Mouse (Mus musculus) layer of hippocampus, adult 2 months (tissue): Measurements from ENCODE around the gene Scrg1. TPM values are rescaled to one million over a fixed set of nuclear protein-coding genes. Genes with fewer than 3 reads are reported as not detected.

ENCODE experiments used
- DNase-seq, 2 experiments: peaks; one replicate each; pipeline ENCODE4 v3.0.0; 2022; ENCODE audit warnings: low spot score in 2 of 2
- H3K27ac ChIP-seq: fragments of 200-600 bp; 2 replicates; pipeline ENCODE4 v1.8.1; 2022
- H3K4me3 ChIP-seq: fragments of 200-600 bp; 2 replicates; pipeline ENCODE4 v1.8.1; 2022; ENCODE audit warnings: mild to moderate bottlenecking
- CTCF ChIP-seq: fragments of 200-600 bp; conservative IDR thresholded peaks from 2 replicates; pipeline ENCODE4 v1.8.1; 2022; ENCODE audit warnings: antibody characterized with exemption, mild to moderate bottlenecking, moderate library complexity
- total RNA-seq, 2 experiments: library from RNA; stranded (reverse); gene quantifications; 2 replicates each; pipeline ENCODE4 v1.2.3; 2021

The Scrg1 gene
- total RNA-seq, 2 experiments from 2014 or later: 59.4 to 60.9 TPM

DNA sequence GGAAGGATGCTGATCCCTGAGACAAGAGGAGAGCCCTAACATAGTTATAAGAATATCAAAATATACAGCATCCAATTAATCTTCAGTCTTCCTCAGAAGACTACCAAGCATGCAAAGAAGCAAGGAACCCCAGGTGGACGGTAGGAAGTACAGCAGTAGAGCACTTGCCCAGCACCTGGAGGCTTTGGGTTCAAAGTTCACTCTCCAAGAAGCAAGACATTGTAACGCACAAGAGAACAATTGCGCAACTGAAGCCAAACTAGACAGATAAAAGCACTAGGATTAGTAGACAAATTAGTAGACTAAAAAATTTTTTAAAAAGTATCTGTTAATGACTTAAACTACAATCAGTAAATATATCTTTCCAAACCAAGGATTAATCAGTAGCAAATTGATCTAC, 8.0 kb downstream of the Scrg1 start:
- no peak for TF ChIP-seq CTCF
- H3K27ac ChIP-seq: no peak overlapping the region
- no peak for DNase-seq

DNA sequence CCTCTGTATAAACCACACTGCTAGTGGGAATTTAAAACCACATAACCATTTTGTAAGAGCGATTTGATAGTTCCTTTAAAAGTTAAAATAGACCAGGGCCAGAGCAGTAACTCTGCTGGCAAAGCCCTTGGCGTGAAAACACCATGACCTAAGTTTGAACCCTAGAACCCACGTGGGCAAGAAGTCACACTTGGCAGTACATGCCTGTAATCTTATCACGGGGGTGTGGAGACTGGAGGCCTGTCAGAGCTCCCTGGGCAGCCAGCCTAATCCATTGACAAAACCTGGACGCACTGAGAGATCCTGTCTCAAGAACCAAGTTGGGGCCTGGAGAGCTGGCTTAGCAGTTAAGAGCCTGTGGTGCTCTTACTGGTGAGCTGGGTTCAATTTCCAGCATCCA, 12.9 kb downstream of the Scrg1 start:
- Histone ChIP-seq H3K4me3 (no peak overlapping the region), H3K27ac (no peak overlapping the region)
- DNase-seq: no peak
- no peak for TF ChIP-seq CTCF

More for the DNA sequence above, 8.0 kb downstream of the Scrg1 start:
- H3K4me3 ChIP-seq: no peak overlapping the region

DNA sequence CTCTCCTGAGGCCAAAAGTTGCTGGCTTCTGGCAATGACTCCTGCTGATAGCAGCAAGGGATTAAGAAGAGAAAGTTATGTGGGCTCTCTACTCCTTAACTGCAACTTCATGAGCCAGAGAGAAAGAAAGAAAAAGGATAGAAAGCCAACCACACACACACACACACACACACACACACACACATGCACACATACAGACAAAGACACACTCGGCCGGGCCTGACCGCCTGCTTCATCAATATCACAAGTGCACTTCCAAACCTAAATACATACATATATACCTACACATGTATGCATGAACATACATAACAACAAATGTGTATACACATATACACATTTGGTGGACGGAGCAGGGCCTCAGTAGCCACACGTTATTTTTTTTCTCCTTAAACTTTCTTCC, 15.1 kb downstream of the Scrg1 start:
- no peak for TF ChIP-seq CTCF
- no peak overlapping the region for H3K4me3 ChIP-seq
- no peak for DNase-seq
- H3K27ac ChIP-seq: no peak overlapping the region

DNA sequence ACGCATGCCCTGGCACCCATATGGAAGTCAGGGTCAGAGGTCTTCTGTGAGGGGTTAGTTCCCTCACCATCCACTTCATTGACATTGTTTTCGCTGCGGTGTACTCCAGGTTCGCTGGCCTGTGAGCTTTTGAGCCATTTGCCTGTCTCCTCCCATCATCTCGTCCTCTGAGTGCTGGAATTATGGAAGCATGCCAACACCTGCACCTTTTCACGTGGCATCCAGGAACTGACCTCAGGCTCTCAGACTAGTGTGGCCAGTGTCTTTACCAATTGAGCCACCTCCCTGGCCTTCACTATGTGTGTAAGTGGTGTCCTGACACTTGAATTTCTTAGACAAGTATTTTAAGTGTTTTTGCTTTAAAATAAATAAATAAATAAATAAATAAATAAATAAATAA, 18.0 kb downstream of the Scrg1 start:
- H3K27ac ChIP-seq: no peak overlapping the region
- TF ChIP-seq CTCF: no peak
- H3K4me3 ChIP-seq: no peak overlapping the region
- no peak for DNase-seq

DNA sequence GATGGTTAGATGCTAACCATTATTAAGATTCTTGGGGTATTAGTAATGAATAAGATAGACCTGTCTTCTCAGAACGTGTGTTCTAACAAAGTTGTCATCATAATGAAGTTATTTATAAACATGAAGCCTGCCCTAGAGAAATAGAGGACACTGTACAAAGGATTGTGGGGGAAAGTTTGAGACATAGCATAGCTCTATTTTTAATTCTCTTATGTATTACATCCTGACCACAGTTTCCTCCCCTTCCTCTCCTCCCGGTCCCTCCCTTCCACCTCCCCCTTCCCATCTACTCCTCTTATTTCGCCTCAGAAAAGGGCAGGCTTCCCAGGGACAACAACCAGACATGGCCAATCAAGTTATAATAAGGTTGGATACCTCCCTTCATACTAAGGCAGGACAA, 22.7 kb downstream of the Scrg1 start:
- Histone ChIP-seq H3K4me3 (no peak overlapping the region), H3K27ac (no peak overlapping the region)
- TF ChIP-seq CTCF: no peak
- no peak for DNase-seq

DNA sequence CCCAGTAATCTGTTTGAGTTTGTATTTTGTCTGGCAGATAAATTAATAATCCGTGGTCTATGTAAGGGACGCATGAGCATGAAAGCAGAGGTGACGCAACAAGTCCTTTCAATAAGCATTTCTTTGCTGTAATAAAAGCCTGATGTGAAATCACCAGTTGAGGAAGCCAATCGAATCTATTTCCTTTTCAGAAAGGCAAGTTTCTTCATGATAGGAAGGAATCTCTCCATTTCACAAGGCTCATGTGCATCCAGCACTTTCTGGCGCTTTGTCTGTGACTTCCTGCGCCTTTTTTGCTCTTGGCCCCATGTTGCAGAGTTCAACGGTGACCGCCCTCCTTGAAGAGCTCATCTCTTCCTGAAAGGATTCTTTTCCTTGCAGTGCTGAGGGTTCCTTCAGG, 24.0 kb downstream of the Scrg1 start:
- Histone ChIP-seq H3K4me3 (no peak overlapping the region), H3K27ac (no peak overlapping the region)
- TF ChIP-seq CTCF: no peak
- no peak for DNase-seq

DNA sequence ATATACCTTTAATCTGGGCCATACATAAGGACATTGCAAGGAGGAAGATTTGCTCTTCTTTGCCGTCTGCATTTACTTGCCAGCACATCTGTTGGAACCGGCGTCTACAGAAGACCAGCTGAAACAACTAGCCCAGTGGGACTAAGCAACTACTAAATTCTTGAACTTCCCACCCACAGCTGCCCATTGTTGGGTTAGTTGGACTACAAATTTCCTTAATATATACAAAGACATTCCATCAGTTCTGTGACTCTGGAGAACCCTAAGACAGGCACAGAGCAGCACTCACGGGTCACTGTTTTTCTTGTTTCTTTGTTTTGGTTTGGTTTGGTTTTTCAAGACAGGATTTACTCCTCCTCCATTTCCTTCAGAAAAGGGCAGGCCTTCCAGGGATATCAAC, 24.9 kb downstream of the Scrg1 start:
- TF ChIP-seq CTCF: no peak
- no peak for DNase-seq
- H3K27ac ChIP-seq: no peak overlapping the region
- no peak overlapping the region for H3K4me3 ChIP-seq

DNA sequence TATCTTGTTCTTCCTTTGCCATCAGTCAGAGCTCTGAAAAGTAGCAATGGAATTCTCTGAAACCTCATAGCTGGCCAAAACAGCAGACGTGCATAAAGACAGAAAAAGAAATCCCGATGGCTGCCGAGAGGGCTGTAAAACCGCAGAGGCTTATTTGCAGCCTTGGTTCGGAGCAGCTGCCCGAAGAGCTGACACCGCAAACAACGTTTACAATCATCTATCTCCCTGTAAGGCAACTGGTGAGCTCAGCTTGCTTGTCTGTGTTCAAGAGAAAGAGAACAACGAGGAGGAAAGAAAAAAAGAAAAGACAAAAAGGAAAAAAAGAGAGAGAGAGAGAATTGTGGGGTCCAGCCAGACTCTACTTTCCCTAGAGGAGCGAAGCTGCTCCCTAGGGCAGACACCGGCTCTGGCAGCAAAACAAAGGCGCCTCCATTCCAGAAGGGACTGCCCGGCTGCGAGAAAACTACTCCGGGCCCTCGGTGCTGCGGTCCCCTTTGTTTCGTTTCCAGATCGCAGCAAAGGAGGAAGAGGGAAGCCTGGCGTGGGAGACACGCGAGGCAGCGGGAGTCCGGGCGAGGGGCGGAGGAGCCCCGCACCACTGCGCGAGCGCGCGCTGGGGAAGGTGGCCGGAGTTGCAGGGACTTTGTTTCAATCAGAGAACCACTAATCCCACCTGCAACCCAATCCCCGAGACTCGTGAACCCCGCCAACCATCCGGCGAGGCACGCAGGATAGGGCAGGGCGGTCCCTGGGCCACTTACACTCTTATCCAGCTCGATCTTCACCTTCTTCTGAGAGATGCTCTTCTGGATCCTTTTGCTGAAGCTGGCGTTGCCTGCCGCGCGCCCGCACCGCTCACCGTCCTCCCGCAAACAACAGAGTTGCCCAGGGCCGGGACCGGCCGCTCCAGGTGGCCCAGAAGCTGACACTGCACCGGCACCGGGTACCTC, 31.0 kb downstream of the Scrg1 start:
- H3K4me3 ChIP-seq: peak overlapping the region; percentile 97
- H3K27ac ChIP-seq: peak overlapping the region; percentile 88
- DNase-seq: peak; percentile 15 to 25
- peak; percentile 47 for TF ChIP-seq CTCF

DNA sequence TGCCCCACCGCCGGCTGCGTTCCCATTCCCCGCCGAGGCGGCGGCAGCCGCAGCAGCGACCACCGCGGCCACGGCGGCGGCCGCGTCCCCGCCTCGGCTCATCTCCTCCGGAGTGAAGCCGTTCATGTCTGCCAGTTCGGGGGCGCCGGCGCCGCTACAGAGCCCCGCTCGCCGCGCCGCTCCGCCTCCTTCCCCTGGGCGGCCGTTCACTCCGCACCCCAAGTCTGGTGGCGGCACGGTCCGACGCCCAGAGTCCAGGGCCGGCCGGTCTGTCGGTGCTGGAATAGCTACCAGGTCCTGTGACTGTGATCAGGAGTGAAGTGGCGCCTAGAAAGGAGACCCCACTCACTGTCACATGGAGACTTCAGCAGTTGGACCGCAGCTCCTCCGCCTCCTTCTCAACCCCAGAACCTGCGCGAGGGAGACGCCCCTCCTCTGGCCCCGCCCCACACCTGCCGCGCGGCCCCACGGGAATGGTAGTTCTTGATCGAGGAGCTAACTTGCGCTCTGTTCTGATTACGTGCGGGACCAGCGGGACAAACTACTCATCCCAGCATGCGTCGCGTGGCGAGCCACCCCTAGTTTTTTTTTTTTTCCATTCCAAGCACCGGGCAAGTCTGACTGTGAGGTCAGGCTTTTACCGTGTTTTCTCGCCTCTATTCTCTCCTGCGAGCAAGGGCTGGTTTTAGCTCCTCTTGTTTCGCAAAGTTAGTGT, 31.9 kb downstream of the Scrg1 start, which contains the start of gene Sap30:
TSS of gene Sap30 (minus strand) at position 420 of the 715 bp plus-strand sequence.
- Histone ChIP-seq H3K27ac (peak within 1 kb of the TSS; percentile 88), H3K4me3 (peak within 1 kb of the TSS; percentile 97)
- TF ChIP-seq CTCF: no peak
- DNase-seq: peak; percentile 97 to 99

DNA sequence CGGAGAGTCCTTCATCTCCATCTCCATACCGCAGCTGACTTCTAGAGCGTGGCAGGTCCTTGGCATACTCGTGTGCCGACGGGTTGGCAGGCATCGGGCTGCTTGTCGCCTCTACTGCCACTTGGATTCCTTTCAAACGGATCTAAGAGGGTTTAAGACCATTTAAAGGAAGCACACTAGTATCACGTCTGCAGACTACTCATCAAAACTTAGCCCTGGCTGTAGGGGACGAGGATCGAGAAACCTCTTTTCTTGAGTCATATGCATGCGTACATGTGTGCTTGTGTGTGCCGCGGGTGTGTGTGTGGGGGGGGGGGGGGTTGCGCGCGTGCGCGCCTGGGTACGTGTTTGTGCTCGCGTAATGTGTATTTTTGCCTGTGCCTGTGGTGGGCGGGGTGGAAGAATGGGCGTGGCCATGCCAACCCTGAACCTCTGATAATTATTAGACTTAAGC, 32.6 kb downstream of the Scrg1 start:
- TF ChIP-seq CTCF: no peak
- Histone ChIP-seq H3K4me3 (peak overlapping the region; percentile 97), H3K27ac (peak overlapping the region; percentile 76)
- DNase-seq: peak; percentile 20 to 21

DNA sequence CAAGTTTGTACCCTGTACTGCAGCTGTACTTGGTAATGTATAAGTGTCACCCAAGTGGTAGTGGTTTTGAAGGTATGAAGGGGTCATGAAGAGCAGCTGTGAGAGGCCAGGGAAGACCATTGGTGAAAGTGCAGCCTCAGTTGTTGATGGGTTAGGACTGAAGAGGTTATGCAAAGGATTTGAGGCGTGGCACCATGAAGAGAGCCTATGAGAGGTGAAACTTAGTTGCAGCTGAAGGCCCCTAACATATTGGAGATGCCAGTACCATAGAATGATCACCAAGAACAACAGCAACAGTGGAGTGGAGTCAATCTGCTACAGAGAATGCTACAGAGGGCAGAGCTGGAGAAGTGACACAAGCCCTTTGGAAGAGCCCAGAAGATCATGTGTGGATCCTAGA, 33.6 kb downstream of the Scrg1 start:
- no peak for TF ChIP-seq CTCF
- H3K27ac ChIP-seq: no peak overlapping the region
- no peak for DNase-seq
- H3K4me3 ChIP-seq: no peak overlapping the region

DNA sequence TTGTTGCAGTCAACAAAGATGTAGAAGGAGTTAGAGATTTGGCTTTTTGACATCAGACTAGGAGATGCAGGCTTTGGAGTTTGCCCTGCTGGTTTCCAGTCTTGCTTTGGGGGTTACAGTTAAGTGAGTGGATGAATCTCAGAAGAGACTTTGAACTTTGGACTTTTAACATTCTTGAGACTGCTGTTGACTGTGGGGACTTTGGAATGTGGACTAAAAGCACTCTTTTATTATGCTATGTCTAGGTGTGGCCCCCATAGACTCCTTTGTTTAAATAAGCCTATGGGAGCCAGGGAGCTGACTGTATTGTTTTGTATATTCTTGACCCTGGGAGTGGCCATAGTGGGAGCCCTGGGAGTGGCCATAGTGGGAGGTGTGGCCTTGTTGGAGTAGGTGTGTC, 34.2 kb downstream of the Scrg1 start:
- H3K4me3 ChIP-seq: no peak overlapping the region
- no peak for DNase-seq
- no peak for TF ChIP-seq CTCF
- no peak overlapping the region for H3K27ac ChIP-seq

DNA sequence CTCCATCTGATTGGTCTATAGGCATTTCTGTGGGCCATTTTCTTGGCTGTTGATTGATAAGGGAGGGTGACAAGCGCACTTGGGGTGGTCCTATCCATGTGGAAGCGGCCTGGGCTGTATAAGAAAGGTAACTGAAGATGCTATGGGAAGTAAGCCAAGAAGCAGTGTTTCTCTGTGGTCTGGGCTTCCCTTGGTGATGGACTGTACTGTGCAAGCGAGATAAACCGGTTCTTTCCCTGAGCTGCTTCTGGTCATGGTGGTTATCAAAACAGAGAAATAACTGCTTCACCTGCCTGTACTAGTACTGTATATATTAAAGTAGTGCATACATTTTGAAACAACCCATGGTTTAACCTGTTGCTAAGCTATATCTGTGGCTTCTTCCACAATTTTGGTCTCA, 36.1 kb downstream of the Scrg1 start:
- no peak for TF ChIP-seq CTCF
- H3K27ac ChIP-seq: no peak overlapping the region
- DNase-seq: no peak
- H3K4me3 ChIP-seq: no peak overlapping the region
